Comparison of ENCODE assay signal across 38 mouse cellular contexts in the genomic region with DNA sequence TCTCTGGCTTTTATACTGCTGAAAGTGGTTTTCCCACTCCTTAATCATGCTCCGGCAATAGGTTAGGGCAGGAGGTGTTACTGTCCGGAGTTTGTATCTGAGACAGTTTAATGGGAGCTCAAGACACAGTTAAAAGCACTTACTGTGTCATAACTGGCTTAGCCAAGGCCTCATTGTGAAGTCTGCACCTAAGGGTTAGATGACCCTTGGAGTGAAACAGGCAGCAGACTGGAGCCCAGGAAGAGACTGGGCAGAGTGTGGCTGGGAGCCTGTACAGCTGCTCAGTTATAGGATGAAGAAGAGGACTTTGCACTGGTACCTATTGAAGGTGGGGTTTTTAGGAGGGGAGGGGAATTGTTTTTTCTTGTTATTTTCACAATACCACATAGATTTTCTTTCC. TPM values are rescaled to one million over a fixed set of nuclear protein-coding genes. Genes with fewer than 3 reads are reported as not detected.
"Had no signal": no experiment of that assay in that cellular context is flagged by ENCODE, and none has a peak within 500 bp of the region (broad histone marks: within the 10 kb centered on the region; RNA-seq: fewer than 3 reads in every experiment).

Gene 4933402N03Rik, minus strand, starts transcription at position 101 of the 400 bp plus-strand sequence.

- DNase-seq: left cerebral cortex, postnatal 4 days; liver; liver, embryonic 13.5 days; liver, postnatal 0 days; lung, adult 18-20 months; lung, adult 2 months; lung, embryonic 14.5 days; lung, postnatal 10 days; lung, postnatal 14 days; lung, postnatal 36 days; lung, postnatal 4 days; midbrain, embryonic 14.5 days had no signal

- H3K9me3 ChIP-seq: limb, embryonic 10.5 days; limb, embryonic 12.5 days; limb, embryonic 13.5 days; limb, embryonic 15.5 days; liver, embryonic 12.5 days; liver, embryonic 13.5 days; liver, embryonic 15.5 days; lung, embryonic 15.5 days; megakaryocyte, embryonic 14.5 days; midbrain, embryonic 10.5 days; midbrain, embryonic 12.5 days; midbrain, embryonic 13.5 days; midbrain, embryonic 15.5 days had no signal

- H3K36me3 ChIP-seq: limb, embryonic 10.5 days; limb, embryonic 12.5 days; limb, embryonic 13.5 days; limb, embryonic 15.5 days; liver, embryonic 12.5 days; liver, embryonic 13.5 days; liver, embryonic 15.5 days; lung, embryonic 15.5 days; midbrain, embryonic 10.5 days; midbrain, embryonic 12.5 days; midbrain, embryonic 13.5 days; midbrain, embryonic 15.5 days had no signal

- H3K4me1 ChIP-seq: limb, embryonic 10.5 days; limb, embryonic 12.5 days; limb, embryonic 13.5 days; limb, embryonic 15.5 days; liver, embryonic 12.5 days; liver, embryonic 13.5 days; liver, embryonic 15.5 days; lung, embryonic 15.5 days; megakaryocyte, embryonic 14.5 days; midbrain, embryonic 10.5 days; midbrain, embryonic 12.5 days; midbrain, embryonic 13.5 days; midbrain, embryonic 15.5 days had no signal

- H3K4me3 ChIP-seq: left cerebral cortex, adult 2 months; limb, embryonic 10.5 days; limb, embryonic 12.5 days; limb, embryonic 13.5 days; limb, embryonic 15.5 days; liver, embryonic 12.5 days; liver, embryonic 13.5 days; liver, embryonic 15.5 days; lung, embryonic 15.5 days; megakaryocyte, embryonic 14.5 days; midbrain, embryonic 10.5 days; midbrain, embryonic 12.5 days; midbrain, embryonic 13.5 days; midbrain, embryonic 15.5 days; myocyte had no signal

- H3K4me2 ChIP-seq: limb, embryonic 12.5 days; limb, embryonic 13.5 days; limb, embryonic 15.5 days; liver, embryonic 11.5 days; liver, embryonic 12.5 days; liver, embryonic 13.5 days; liver, embryonic 15.5 days; lung, embryonic 14.5 days; lung, embryonic 15.5 days; midbrain, embryonic 11.5 days; midbrain, embryonic 12.5 days; midbrain, embryonic 13.5 days; midbrain, embryonic 15.5 days had no signal

- H3K27me3 ChIP-seq: limb, embryonic 12.5 days; limb, embryonic 13.5 days; limb, embryonic 15.5 days; liver, embryonic 12.5 days; liver, embryonic 13.5 days; liver, embryonic 15.5 days; lung, embryonic 15.5 days; megakaryocyte, embryonic 14.5 days; midbrain, embryonic 12.5 days; midbrain, embryonic 13.5 days; midbrain, embryonic 15.5 days had no signal

- H3K27ac ChIP-seq: left cerebral cortex, adult 2 months; limb, embryonic 10.5 days; limb, embryonic 12.5 days; limb, embryonic 13.5 days; limb, embryonic 15.5 days; liver, embryonic 12.5 days; liver, embryonic 13.5 days; liver, embryonic 14.5 days; liver, embryonic 15.5 days; lung, embryonic 15.5 days; macrophage; midbrain, embryonic 10.5 days; midbrain, embryonic 12.5 days; midbrain, embryonic 13.5 days; midbrain, embryonic 15.5 days had no signal

- ATAC-seq: liver, embryonic 12.5 days; liver, postnatal 0 days; lung, postnatal 0 days; midbrain, embryonic 13.5 days; midbrain, embryonic 15.5 days; midbrain, embryonic 16.5 days had no signal

- H3K9ac ChIP-seq: limb, embryonic 12.5 days; limb, embryonic 13.5 days; limb, embryonic 15.5 days; liver, embryonic 12.5 days; liver, embryonic 13.5 days; liver, embryonic 14.5 days; liver, embryonic 15.5 days; liver, postnatal 0 days; lung, embryonic 14.5 days; lung, embryonic 15.5 days; midbrain, embryonic 12.5 days; midbrain, embryonic 13.5 days; midbrain, embryonic 15.5 days had no signal

RNA-seq across cellular contexts. Expression of gene 4933402N03Rik, which starts in this region (rescaled TPM):
- polyA plus RNA-seq: limb, embryonic 10.5 days; limb, embryonic 11.5 days; limb, embryonic 12.5 days; limb, embryonic 13.5 days; limb, embryonic 14.5 days; limb, embryonic 15.5 days; liver, adult 2 months; liver, embryonic 11.5 days; liver, embryonic 12.5 days; liver, embryonic 13.5 days; liver, embryonic 14.5 days; liver, embryonic 15.5 days; liver, embryonic 16.5 days; liver, postnatal 0 days; lung, adult 2 months; lung, embryonic 14.5 days; lung, embryonic 15.5 days; lung, embryonic 16.5 days; lung, postnatal 0 days; macrophage; midbrain, embryonic 10.5 days; midbrain, embryonic 11.5 days; midbrain, embryonic 12.5 days; midbrain, embryonic 13.5 days; midbrain, embryonic 14.5 days; midbrain, embryonic 15.5 days; midbrain, embryonic 16.5 days; midbrain, postnatal 0 days; myocyte had no signal
